Mouse (Mus musculus) heart, embryonic 10.5 days (tissue): ENCODE results near the gene Slamf9. TPM values are rescaled to one million over a fixed set of nuclear protein-coding genes. Genes with fewer than 3 reads are reported as not detected.

ENCODE experiments used
- DNase-seq: peaks from one replicate; pipeline ENCODE4 v3.0.0-alpha.2; 2017; ENCODE audit warnings: low spot score
- H3K27ac ChIP-seq: fragments of 300-500 bp; sonication (generic); 2 replicates; pipeline ENCODE4 v1.5.1; 2016; ENCODE audit warnings: mild to moderate bottlenecking
- H3K27me3 ChIP-seq: fragments of 300-500 bp; sonication (generic); 2 replicates; pipeline ENCODE4 v1.6.1; 2016; ENCODE audit warnings: mild to moderate bottlenecking; ENCODE audit not compliant: poor library complexity, insufficient read depth, severe bottlenecking
- H3K36me3 ChIP-seq: fragments of 300-500 bp; sonication (generic); 2 replicates; pipeline ENCODE4 v1.6.1; 2016; ENCODE audit warnings: mild to moderate bottlenecking, moderate library complexity
- H3K4me1 ChIP-seq: fragments of 300-500 bp; sonication (generic); 2 replicates; pipeline ENCODE4 v1.6.1; 2016; ENCODE audit warnings: mild to moderate bottlenecking
- H3K4me3 ChIP-seq: fragments of 300-500 bp; sonication (generic); 2 replicates; pipeline ENCODE4 v1.5.1; 2016; ENCODE audit warnings: mild to moderate bottlenecking, moderate library complexity
- H3K9me3 ChIP-seq: fragments of 300-500 bp; sonication (generic); 2 replicates; pipeline ENCODE4 v1.6.1; 2016; ENCODE audit warnings: mild to moderate bottlenecking, moderate library complexity
- WGBS: fragments of 180-500 bp; shearing (Covaris S2); methylation state at CpG from one replicate; pipeline ENCODE4 v1.1.7; 2016; 5-methylcytosine and 5-hydroxymethylcytosine counted together
- polyA plus RNA-seq: library from polyadenylated mRNA; unstranded; fragments of >200 nt; fragmentation: Nextera tagmentation; extraction: Ambion mirVana; gene quantifications from 2 replicates; pipeline ENCODE4 v1.2.1, GENCODE M21; 2016

Gene Slamf9
- polyA plus RNA-seq, 1 experiment from 2014 or later, result 0.92 TPM

DNA sequence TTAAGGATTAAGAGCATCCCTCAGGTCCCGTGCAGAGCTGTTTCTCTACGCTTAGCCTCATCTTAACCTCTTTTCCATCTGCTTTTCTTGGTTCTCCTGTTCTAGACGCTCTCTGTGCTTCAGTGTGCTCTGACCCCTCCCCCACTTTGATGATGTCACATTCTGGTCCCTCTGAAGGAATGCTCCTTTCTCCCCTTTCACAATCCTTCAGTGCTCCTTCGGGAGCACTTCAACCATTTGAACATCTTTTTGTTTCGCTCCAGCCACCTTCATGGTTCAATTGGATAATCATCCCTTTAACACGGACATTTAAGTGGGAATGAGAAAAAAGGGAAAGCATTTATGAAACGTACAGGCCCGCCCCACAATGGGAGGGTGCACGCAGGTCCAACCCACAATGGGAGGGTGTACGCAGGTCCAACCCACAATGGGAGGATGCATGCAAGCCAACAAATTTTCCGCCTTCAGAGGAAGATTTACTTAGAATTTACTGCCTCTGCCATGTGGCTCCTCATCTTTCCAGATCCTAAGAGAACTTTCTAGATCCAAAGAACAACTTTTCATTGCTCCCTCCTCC lies 6.8 kb upstream of the Slamf9 start:
- Histone ChIP-seq H3K4me3 (no peak overlapping the region), H3K9me3 (no peaks in the 10 kb centered on the region), H3K4me1 (peaks cover 14% of the 10 kb centered on the region; the same call in 1 of the 2 replicates), H3K36me3 (no peaks in the 10 kb centered on the region), H3K27me3 (no peaks in the 10 kb centered on the region), H3K27ac (no peak overlapping the region)
- peak; percentile 53 for DNase-seq
- WGBS, result 80% methylated on average over 11 of the region's 11 CpGs

DNA sequence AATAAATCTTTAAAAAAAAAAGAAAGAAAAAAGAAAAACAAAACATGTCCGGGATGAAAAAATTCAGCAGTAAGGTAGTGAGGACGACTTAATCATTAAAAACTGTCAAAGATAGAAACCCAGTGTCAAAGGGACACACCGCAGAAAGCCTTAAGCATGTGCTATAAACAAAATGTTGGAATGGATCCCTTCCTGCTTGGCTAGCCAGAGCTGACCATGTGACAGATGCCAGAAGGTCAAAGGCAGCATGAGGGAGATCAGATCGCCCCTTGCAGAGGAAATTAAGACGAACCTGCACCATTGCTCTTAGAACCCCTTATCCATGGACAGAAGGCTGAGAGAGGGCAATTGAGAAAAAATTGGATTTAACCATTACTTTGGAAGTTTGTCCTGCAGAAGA lies 5.8 kb upstream of the Slamf9 start:
- Histone ChIP-seq H3K4me1 (peaks cover 8% of the 10 kb centered on the region; the same call in 1 of the 2 replicates), H3K27ac (no peak overlapping the region), H3K27me3 (no peaks in the 10 kb centered on the region), H3K9me3 (no peaks in the 10 kb centered on the region), H3K36me3 (no peaks in the 10 kb centered on the region), H3K4me3 (no peak overlapping the region)
- WGBS, result 71% methylated on average over 5 of the region's 5 CpGs
- no peak for DNase-seq

DNA sequence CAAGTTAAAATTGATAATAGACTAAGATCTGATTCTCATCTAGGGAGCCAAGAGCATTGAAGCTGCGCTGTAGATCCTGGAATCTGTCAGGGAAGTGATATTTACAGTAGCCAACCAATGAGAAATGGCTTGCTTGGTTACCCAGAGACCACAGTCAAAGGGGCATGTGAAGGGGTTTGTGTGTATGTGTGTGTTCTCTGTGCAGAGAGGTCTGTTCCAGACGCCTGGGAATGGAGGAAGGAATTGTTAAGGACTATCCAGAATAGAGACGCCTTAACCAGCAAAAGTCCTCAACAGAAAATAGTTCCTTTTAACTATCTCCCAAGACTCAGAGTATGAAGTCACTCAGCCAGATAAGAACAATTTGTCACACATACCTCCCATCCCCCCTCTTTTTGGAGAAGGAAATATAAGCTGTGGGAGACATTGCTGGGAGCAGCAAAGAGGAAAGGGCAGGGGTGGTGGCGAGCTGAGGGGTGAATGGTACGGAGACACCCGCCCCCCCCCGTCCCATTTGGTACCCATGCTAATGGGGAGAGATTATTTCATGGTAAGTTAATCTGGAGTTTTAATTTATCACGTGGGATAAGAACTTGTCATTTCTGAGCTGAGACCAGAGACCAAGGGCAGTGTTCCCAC lies 5.2 kb upstream of the Slamf9 start:
- 52% methylated on average over 8 of the region's 8 CpGs for WGBS
- no peak overlapping the region for H3K27ac ChIP-seq
- no peaks in the 10 kb centered on the region for H3K27me3 ChIP-seq
- no peak overlapping the region for H3K4me3 ChIP-seq
- peak; percentile 61 for DNase-seq
- H3K9me3 ChIP-seq, result no peaks in the 10 kb centered on the region
- H3K4me1 ChIP-seq, result peaks cover 8% of the 10 kb centered on the region; the same call in 1 of the 2 replicates
- no peaks in the 10 kb centered on the region for H3K36me3 ChIP-seq

DNA sequence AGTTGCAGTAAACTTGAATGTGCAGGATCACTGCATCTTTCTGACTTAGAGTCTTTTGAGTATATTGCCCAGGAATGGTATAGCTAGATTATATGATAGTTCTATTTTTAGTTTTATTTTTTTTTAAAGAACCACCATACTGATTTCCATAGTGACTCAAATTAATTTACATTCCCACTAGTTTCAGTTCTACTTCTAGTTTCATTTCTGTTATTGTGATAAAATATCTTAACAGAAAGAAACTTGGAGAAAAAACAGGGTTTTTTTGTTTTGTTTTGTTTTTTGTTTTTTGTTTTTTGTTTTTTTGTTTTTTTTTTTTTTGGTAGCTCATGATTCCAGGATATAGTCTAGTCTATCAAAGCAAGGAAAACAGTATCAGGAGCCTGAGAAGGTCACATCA lies 2.2 kb upstream of the Slamf9 start:
- Histone ChIP-seq H3K9me3 (no peaks in the 10 kb centered on the region), H3K4me1 (peaks cover 13% of the 10 kb centered on the region; the same call in 1 of the 2 replicates), H3K27me3 (no peaks in the 10 kb centered on the region), H3K4me3 (no peak overlapping the region), H3K36me3 (no peaks in the 10 kb centered on the region), H3K27ac (no peak overlapping the region)
- DNase-seq, result no peak

DNA sequence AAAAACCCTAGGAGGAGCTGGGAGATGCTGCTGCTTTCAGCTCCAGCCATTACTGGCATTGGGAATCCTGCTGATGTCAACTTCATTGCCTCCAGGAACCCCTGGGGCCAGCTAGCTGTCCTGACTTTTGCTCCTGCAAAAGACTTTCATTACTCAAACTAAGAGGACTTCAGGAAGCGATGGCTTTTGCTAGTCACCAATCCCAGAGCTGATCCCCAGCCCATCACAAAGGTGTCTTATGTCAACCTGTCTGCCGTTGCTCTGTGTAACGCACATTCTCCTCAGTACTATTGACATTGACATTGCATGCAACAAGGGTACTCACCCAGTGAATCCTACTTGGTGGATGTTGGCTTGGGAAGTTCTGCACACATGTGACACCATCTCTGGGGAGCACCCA lies 962 bp upstream of the Slamf9 start:
- 71% methylated on average over 3 of the region's 3 CpGs for WGBS
- H3K4me1 ChIP-seq, result peaks cover 13% of the 10 kb centered on the region; the same call in 1 of the 2 replicates
- 0 out of 2 replicates have a peak, but pooled peaks cover 9% of the 10 kb centered on the region for H3K27me3 ChIP-seq
- no peaks in the 10 kb centered on the region for H3K36me3 ChIP-seq
- H3K4me3 ChIP-seq, result no peak overlapping the region
- H3K9me3 ChIP-seq, result no peaks in the 10 kb centered on the region
- DNase-seq, result peak; percentile 57
- H3K27ac ChIP-seq, result no peak overlapping the region

DNA sequence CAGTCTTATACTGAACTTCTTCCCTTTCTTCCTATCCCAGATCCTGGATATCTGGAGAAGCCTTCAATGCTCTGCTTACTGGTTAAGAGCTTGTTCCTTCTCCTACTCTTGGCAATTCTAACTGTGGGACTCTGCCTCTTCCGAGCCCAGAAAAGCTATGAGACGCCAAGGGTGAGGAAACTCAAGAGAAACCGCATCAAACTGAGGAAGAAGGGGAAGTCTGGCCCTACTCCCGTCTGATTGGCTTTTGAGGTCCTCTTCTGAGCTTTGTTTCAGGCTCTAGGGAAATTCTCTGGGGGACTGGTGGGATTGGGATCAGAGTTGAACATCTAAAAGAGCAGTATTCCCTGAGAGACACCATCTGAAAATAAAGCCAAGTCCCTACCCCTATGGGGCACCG lies 2.9 kb downstream of the Slamf9 start:
- DNase-seq, result peak; percentile 61
- Histone ChIP-seq H3K4me3 (no peak overlapping the region), H3K9me3 (no peaks in the 10 kb centered on the region), H3K27ac (no peak overlapping the region), H3K4me1 (peaks cover 18% of the 10 kb centered on the region), H3K27me3 (peaks cover 13% of the 10 kb centered on the region; the same call in 1 of the 2 replicates), H3K36me3 (no peaks in the 10 kb centered on the region)
- 74% methylated on average over 5 of the region's 5 CpGs for WGBS

DNA sequence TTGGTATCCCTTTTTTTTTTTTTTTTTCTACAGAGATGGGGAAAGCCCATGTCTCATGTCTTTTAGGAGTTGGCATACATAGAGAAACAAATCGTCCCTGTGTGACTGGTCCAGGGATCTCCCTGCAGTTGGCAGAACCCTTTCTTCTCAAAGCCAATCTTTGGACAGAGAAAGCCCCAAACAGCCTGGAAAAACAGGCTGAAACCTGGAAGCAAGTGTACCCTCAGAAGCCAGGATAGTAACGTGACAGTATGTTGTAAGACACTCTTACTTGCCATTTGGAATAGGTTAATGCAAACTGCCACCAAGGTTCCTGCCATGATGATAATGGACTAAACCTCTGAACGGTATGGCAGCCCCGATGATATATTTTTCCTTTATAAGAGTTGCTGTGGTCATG lies 5.2 kb downstream of the Slamf9 start:
- H3K4me3 ChIP-seq, result no peak overlapping the region
- H3K4me1 ChIP-seq, result peaks cover 33% of the 10 kb centered on the region
- DNase-seq, result no peak
- H3K27ac ChIP-seq, result no peak overlapping the region
- H3K36me3 ChIP-seq, result 0 out of 2 replicates have a peak, but pooled peaks cover 6% of the 10 kb centered on the region
- 86% methylated on average over 4 of the region's 4 CpGs for WGBS
- peaks cover 34% of the 10 kb centered on the region for H3K27me3 ChIP-seq
- H3K9me3 ChIP-seq, result no peaks in the 10 kb centered on the region

DNA sequence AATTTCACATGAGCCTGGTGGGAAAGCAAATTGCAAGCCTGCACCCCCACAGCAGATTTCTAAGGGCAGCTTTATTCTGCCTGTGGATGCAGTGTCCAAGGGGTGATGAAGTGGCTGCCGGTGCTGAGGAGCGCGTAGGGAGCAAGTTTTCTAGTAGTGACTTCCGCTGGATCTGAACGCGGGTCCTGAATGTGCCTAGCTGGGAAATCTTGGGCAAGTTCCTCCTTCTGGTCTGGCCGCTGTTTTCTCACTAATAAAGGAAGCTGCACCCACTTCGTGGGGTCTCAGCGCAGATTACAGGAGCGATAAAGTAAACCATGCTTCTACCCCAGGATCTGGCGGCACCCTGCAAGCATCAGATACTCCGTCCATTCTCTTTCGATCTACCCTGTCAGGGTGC lies 6.0 kb downstream of the Slamf9 start:
- peaks cover 10% of the 10 kb centered on the region; the same call in 1 of the 2 replicates for H3K36me3 ChIP-seq
- peak overlapping the region; percentile 65 for H3K4me3 ChIP-seq
- no peaks in the 10 kb centered on the region for H3K9me3 ChIP-seq
- no peak for DNase-seq
- peaks cover 37% of the 10 kb centered on the region for H3K4me1 ChIP-seq
- H3K27me3 ChIP-seq, result peaks cover 41% of the 10 kb centered on the region
- WGBS, result 20% methylated on average over 13 of the region's 13 CpGs
- H3K27ac ChIP-seq, result peak overlapping the region; percentile 78

DNA sequence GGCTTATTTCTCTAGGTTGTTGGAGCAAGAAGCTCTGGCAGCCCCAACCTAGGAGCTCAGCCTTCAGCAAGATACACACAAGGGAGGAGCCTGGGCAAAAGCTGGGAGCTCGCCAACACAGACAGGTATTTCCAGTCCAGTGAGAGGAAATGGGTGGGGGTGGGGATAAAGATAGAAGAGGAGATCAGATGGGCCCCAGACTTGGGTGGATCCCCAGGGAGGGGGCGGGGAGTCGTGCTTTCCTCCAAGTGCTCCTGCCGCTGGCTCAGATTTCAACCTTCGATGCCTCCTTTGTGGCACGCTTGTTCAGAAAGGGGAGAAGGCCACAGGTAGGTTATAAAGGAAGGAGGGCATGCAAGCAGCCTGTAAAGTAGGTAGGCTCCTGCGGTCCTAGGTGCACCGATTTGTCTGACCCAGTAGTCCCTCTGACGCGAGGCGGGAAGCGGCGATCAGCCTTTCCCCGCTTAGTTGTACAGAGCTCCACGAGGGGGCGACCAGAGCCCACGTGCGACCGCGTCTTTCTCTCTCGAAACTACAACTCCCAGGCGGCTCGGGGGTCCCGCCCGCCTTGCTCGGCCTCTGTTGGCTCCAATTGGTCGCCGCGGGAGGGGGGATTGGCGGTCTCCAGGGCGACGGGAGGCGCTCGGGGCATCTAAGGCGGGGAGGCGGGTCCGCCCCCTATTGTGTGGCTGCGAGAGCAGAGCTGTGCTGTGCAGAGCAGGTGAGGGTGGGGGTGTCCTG lies 6.6 kb downstream of the Slamf9 start, which contains the start of gene Igsf9:
Igsf9 (plus strand) TSS at position 249 of the 741 bp plus-strand sequence.
- peak; percentile 96 for DNase-seq
- Histone ChIP-seq H3K36me3 (peaks cover 13% of the 10 kb centered on the region), H3K27ac (peak within 1 kb of the TSS; percentile 78), H3K4me1 (peaks cover 41% of the 10 kb centered on the region), H3K9me3 (no peaks in the 10 kb centered on the region), H3K4me3 (peak within 1 kb of the TSS; percentile 65), H3K27me3 (peaks cover 44% of the 10 kb centered on the region)
- WGBS, result under 1% methylated on average over 38 of the region's 38 CpGs

DNA sequence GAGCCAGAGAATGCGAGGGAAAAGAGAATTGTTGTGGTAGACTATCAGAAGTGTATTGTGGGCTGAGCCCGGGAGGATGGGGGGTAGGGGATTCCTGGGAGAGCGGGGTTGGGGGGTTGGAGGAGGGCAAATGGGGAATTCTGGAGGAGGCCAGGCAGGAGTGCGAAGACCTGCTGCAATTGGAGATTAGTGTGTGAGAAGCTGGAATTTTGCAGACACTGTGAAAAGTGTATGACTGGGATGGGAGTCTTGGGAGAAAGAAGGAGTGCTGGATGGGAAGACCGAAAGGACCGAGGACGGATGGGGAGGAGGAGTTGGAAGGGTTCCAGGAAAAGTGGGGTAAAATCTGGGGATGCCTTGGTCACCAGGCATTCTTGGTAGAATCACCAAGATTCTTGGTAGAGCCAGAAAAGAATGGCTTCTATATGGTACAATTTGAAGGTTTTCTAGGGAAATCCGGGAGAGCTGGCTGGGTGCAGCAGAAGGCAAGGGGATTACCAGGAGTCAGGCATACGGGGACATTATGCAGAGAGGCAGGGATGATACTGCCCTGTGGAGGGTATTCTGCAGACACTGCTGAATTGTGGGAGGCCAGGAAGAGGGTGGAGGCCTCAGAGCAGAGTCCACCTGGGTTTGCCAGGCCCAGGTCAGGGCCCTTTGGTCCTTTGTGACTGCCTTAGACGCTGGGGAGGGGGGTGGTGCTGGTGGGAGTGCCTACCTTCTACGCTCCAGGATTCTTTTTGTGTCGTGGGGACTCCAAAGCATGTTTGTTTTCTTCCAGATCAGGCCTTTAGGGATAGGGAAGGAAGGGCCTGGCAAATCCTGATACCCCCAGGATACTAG lies 7.6 kb downstream of the Slamf9 start:
- peak overlapping the region; percentile 65 for H3K4me3 ChIP-seq
- 6% methylated on average over 12 of the region's 12 CpGs for WGBS
- no peaks in the 10 kb centered on the region for H3K9me3 ChIP-seq
- H3K4me1 ChIP-seq, result peaks cover 41% of the 10 kb centered on the region
- no peak for DNase-seq
- H3K36me3 ChIP-seq, result peaks cover 13% of the 10 kb centered on the region
- H3K27ac ChIP-seq, result peak overlapping the region; percentile 70
- peaks cover 44% of the 10 kb centered on the region for H3K27me3 ChIP-seq

DNA sequence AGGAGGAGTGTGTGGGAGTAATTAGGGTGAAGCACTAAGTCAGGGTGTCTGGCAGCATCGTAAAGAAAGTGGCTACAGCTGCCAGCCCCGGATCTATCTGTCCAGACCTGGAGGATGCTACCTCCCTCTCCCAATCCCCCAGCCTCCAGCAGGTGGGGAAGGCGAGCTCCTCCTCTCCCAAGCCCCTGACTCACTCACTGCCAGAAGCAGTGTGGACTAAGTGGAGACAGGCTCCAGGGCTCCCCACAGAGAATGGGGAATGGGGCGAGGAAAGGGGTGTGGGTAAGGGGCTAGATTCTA lies 8.2 kb downstream of the Slamf9 start:
- H3K4me3 ChIP-seq, result peak overlapping the region; percentile 65
- peaks cover 13% of the 10 kb centered on the region for H3K36me3 ChIP-seq
- peak overlapping the region; percentile 70; the same call in 1 of the 2 replicates for H3K27ac ChIP-seq
- 15% methylated on average over 4 of the region's 4 CpGs for WGBS
- H3K9me3 ChIP-seq, result no peaks in the 10 kb centered on the region
- peaks cover 41% of the 10 kb centered on the region for H3K4me1 ChIP-seq
- peaks cover 47% of the 10 kb centered on the region for H3K27me3 ChIP-seq
- DNase-seq, result no peak

DNA sequence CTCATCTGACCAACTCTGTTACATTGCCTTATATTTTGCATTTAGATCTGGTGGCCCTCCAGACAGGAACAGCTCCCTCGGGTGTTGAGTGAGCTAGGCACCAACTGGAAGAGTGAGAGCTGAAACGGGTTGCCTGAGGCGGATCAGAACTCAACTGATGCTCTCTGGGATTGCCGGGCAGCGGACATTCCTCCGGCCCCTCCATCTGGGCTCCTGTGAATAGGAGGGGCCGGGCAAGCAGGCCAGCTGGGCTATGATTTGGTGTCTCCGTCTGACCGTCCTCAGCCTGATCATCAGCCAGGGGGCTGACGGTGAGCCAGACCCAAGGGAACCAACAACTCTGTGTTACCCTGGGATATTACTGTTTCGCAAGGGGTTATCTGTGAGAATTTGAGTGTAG lies 9.1 kb downstream of the Slamf9 start:
- WGBS, result 70% methylated on average over 11 of the region's 11 CpGs
- peaks cover 49% of the 10 kb centered on the region for H3K4me1 ChIP-seq
- H3K27ac ChIP-seq, result no peak overlapping the region
- peaks cover 18% of the 10 kb centered on the region for H3K36me3 ChIP-seq
- H3K27me3 ChIP-seq, result peaks cover 43% of the 10 kb centered on the region
- H3K4me3 ChIP-seq, result no peak overlapping the region
- no peaks in the 10 kb centered on the region for H3K9me3 ChIP-seq
- DNase-seq, result no peak
